Mouse (Mus musculus) small intestine, adult 2 months (tissue): ENCODE measurements around the gene Dlgap3. TPM values are rescaled to one million over a fixed set of nuclear protein-coding genes. Genes with fewer than 3 reads are reported as not detected.

Source experiments
- H3K27ac ChIP-seq: fragments of 200-500 bp; 2 replicates; pipeline ENCODE4 v1.5.1; 2012; ENCODE audit warnings: low read depth, low read length, control low read depth, inconsistent platforms; ENCODE audit not compliant: insufficient read depth
- H3K27me3 ChIP-seq: fragments of 200-500 bp; 2 replicates; pipeline ENCODE4 v1.6.1; 2012; ENCODE audit warnings: mild to moderate bottlenecking, moderate library complexity, low read length, inconsistent platforms; ENCODE audit not compliant: control insufficient read depth, insufficient read depth
- H3K36me3 ChIP-seq: fragments of 200-500 bp; 2 replicates; pipeline ENCODE4 v1.6.1; 2012; ENCODE audit warnings: mild to moderate bottlenecking, low read length, control low read depth, inconsistent platforms; ENCODE audit not compliant: control insufficient read depth, insufficient read depth
- H3K4me1 ChIP-seq: fragments of 200-500 bp; 2 replicates; pipeline ENCODE4 v1.6.1; 2012; ENCODE audit warnings: low read length, inconsistent platforms, mixed read lengths; ENCODE audit not compliant: control insufficient read depth, insufficient read depth, insufficient read length
- H3K4me3 ChIP-seq: fragments of 200-500 bp; 2 replicates; pipeline ENCODE4 v1.5.1; 2012; ENCODE audit warnings: low read depth, mild to moderate bottlenecking, control low read depth, inconsistent platforms, low read length, moderate library complexity
- CTCF ChIP-seq: fragments of 200-500 bp; IDR thresholded peaks from 2 replicates; pipeline ENCODE4 v1.5.1; 2012; ENCODE audit warnings: low read depth, mild to moderate bottlenecking, control low read depth, inconsistent platforms, low read length, moderate library complexity, mixed read lengths; ENCODE audit not compliant: insufficient replicate concordance, insufficient read length; ENCODE audit errors: extremely low read depth
- POLR2A ChIP-seq: fragments of 200-500 bp; IDR thresholded peaks from 2 replicates; pipeline ENCODE4 v1.6.1; 2012; ENCODE audit warnings: low read depth, mild to moderate bottlenecking, control low read depth, inconsistent platforms, low read length, moderate library complexity
- WGBS: fragments of 180-500 bp; shearing (Covaris S2); methylation state at CpG from one replicate; pipeline ENCODE4 v1.1.7; 2018; 5-methylcytosine and 5-hydroxymethylcytosine counted together
- polyA plus RNA-seq: library from polyadenylated mRNA; depleted of rRNA; stranded (reverse); fragments of >200 nt; gene quantifications from 2 replicates; pipeline ENCODE4 v1.2.3, GENCODE M21; 2012; rRNA removed

Gene Dlgap3
- polyA plus RNA-seq, 1 experiment: 0.47 TPM

DNA sequence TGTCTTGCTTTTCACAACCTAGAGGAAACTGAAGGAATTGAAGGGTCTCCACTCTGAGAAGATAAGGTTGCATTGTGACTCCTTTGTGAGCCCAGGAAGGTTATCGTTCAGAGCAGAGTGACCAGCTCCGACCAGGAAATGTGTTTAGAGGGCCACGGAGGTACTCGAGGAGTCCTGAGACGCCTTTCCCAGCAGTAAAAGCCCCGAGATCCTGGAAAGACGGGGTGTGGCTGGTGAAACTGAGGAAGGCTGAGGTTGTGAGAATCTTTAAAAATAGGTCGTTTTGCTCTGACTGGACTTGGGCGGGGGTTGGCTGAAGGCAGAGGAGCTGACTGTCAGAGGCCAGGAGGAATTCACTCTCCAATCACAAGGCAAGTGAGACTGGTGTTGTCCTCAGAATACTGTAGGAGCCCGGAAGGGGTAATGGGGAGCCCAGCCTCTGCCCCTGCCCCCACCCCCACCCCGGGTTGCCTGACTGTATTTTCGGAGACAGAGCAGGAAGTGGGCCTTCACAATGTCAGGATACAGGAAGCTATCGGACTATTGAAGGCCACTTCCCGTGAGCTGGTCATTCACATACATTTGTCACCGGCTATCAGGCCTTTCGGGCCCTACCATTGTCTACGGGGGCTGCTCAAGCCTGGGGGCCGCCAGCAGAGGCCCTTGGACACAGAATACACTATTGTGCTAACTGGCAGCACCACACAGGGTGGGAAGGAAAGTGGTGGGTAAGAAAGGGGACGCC lies 94.6 kb downstream of the Dlgap3 start:
- WGBS: 61% methylated on average over 19 of the region's 19 CpGs
- peak overlapping the region; percentile 3; the same call in 1 of the 2 replicates for H3K27ac ChIP-seq
- no peak for TF ChIP-seq POLR2A
- TF ChIP-seq CTCF: no peak

DNA sequence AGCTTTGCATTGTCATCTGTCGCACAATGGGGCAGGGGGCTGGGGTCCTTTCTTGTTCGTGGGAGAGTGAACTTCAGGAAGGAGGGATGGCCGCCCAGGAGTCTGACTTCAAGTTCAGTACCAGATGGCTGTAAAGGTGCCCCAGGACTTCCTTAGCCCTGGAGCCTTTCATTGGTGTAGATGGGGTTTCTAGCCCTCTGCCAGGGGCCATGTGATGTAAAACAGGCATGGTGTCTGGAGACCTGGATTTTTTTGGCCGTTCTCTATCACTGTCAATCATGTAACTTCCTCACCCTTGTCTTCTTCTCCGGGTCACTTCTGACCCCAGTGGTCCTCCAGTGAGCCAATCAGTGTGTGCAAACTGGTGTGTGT lies 95.2 kb downstream of the Dlgap3 start:
- Histone ChIP-seq H3K4me3 (no peak overlapping the region), H3K27ac (peak overlapping the region; percentile 5; the same call in 1 of the 2 replicates), H3K4me1 (no peaks in the 10 kb centered on the region), H3K27me3 (no peaks in the 10 kb centered on the region), H3K36me3 (no peaks in the 10 kb centered on the region)
- WGBS: 71% methylated on average over 5 of the region's 5 CpGs
- no peak for TF ChIP-seq POLR2A
- TF ChIP-seq CTCF: no peak

More for the DNA sequence above, 94.6 kb downstream of the Dlgap3 start:
- Histone ChIP-seq H3K4me1 (no peaks in the 10 kb centered on the region), H3K4me3 (no peak overlapping the region), H3K36me3 (no peaks in the 10 kb centered on the region), H3K27me3 (no peaks in the 10 kb centered on the region)

DNA sequence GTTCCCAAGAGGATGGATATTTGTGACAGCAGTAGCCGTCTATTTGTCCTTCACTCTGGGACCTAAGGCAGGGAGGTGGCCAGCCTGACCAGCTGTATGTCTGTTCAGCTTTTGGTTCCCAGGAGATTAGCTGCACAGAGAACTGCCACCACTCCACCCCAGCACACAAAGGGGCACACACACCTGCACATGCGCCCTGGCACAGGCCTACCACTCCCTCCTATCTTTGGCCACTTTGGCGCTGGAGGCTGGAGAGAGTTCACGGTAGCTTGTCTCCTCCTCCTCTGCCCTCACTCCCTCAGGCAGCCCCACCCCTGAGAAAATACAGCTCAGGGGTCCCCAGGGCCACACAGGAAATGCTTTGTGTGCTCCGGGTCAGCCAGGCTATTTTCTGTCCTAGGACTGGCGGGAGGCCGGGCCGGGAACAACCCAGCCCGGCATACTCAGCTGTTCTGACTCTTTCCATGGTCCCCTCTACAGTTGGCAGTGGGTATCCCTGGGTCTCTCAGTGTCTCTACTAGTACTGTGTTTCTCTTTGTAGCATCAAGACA lies 109.5 kb downstream of the Dlgap3 start:
- no peak for TF ChIP-seq POLR2A
- no peak for TF ChIP-seq CTCF
- H3K4me3 ChIP-seq: no peak overlapping the region
- H3K36me3 ChIP-seq: no peaks in the 10 kb centered on the region
- no peaks in the 10 kb centered on the region for H3K27me3 ChIP-seq
- H3K4me1 ChIP-seq: no peaks in the 10 kb centered on the region
- 45% methylated on average over 9 of the region's 9 CpGs for WGBS
- H3K27ac ChIP-seq: no peak overlapping the region; the same call in 1 of the 2 replicates

DNA sequence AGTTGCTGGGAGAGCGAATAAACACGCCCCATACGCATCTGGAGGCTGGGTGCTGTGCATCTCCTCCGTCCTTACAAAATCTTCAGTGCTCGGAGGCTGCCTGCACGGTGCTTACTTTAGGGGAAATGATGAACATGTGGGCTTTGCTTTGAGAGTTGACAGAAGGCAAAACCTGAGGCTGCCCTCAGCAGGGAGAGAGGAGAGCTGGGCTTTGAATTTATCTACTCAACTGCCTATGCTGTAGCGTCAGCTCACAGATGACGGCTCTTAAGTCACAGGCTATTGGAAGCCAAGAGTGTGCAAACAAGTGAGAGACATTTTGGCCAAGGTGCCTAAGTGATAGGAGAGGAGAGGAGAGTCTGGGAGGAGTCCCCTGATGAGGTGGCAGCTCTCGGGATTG lies 110.2 kb downstream of the Dlgap3 start:
- Histone ChIP-seq H3K36me3 (no peaks in the 10 kb centered on the region), H3K27ac (no peak overlapping the region), H3K4me3 (no peak overlapping the region), H3K27me3 (no peaks in the 10 kb centered on the region), H3K4me1 (no peaks in the 10 kb centered on the region)
- 65% methylated on average over 9 of the region's 9 CpGs for WGBS
- no peak for TF ChIP-seq CTCF
- TF ChIP-seq POLR2A: no peak

Other genes with a start within 250 kb of the Dlgap3 start
- gene Zmym4, start 201.1 kb upstream of the Dlgap3 start, polyA plus RNA-seq: 0.19 and 0.74 TPM in 2 replicates
- gene Sfpq, start 147.9 kb upstream of the Dlgap3 start, polyA plus RNA-seq: 31.5 and 47.9 TPM in 2 replicates
- gene Zmym1, start 108.1 kb upstream of the Dlgap3 start, polyA plus RNA-seq: 0.20 and 0.39 TPM in 2 replicates
- gene Zmym6, start 91.8 kb upstream of the Dlgap3 start, polyA plus RNA-seq: 0.76 and 1.1 TPM in 2 replicates
- gene Tmem35b, start 45.5 kb upstream of the Dlgap3 start, polyA plus RNA-seq: 5.7 and 15.6 TPM in 2 replicates
- 13.4 and 18.1 TPM in 2 replicates for gene Smim12, start 74.6 kb downstream of the Dlgap3 start, polyA plus RNA-seq
- 5.1 and 7.0 TPM in 2 replicates for gene Gja4, start 144.8 kb downstream of the Dlgap3 start, polyA plus RNA-seq
- 3.5 and 21.3 TPM in 2 replicates for gene Gjb3, start 161.6 kb downstream of the Dlgap3 start, polyA plus RNA-seq
- 0.18 and 0.53 TPM in 2 replicates for gene Gjb4, start 184.9 kb downstream of the Dlgap3 start, polyA plus RNA-seq
- gene Gjb5, start 189.0 kb downstream of the Dlgap3 start, polyA plus RNA-seq: 0.10 and 0.23 TPM in 2 replicates